Mouse (Mus musculus) kidney, embryonic 16.5 days (tissue): Measurements from ENCODE around the gene Eif3d. TPM values are rescaled to one million over a fixed set of nuclear protein-coding genes. Genes with fewer than 3 reads are reported as not detected.

ENCODE experiments used
- ATAC-seq: fragments of 200-750 bp; cut with Nextera tagmentation; 2 replicates; pipeline ENCODE4 v1.8.0; 2017; ENCODE audit warnings: moderate TSS enrichment; ENCODE audit not compliant: low FRiP score, low TSS enrichment
- H3K27ac ChIP-seq: fragments of 300-500 bp; sonication (generic); 2 replicates; pipeline ENCODE4 v1.5.1; 2014; ENCODE audit warnings: low read length
- H3K27me3 ChIP-seq: fragments of 300-500 bp; sonication (generic); 2 replicates; pipeline ENCODE4 v1.6.1; 2014; ENCODE audit warnings: low read length, control low read depth, mixed read lengths; ENCODE audit not compliant: insufficient read depth
- H3K36me3 ChIP-seq: fragments of 300-500 bp; sonication (generic); 2 replicates; pipeline ENCODE4 v1.6.1; 2014; ENCODE audit warnings: low read length, control low read depth, mixed read lengths; ENCODE audit not compliant: insufficient read depth
- H3K4me1 ChIP-seq: fragments of 300-500 bp; sonication (generic); 2 replicates; pipeline ENCODE4 v1.6.1; 2014; ENCODE audit warnings: low read length, control low read depth, mixed read lengths; ENCODE audit not compliant: insufficient read depth
- H3K4me2 ChIP-seq: fragments of 300-500 bp; sonication (generic); replicated peaks from 2 replicates; pipeline ENCODE4 v1.6.1; 2014; ENCODE audit warnings: low read depth, low read length
- H3K4me3 ChIP-seq: fragments of 300-500 bp; sonication (generic); 2 replicates; pipeline ENCODE4 v1.5.1; 2014; ENCODE audit warnings: mild to moderate bottlenecking, low read length
- H3K9ac ChIP-seq: fragments of 300-500 bp; sonication (generic); replicated peaks from 2 replicates; pipeline ENCODE4 v1.6.1; 2014; ENCODE audit warnings: low read length
- H3K9me3 ChIP-seq: fragments of 300-500 bp; sonication (generic); 2 replicates; pipeline ENCODE4 v1.6.1; 2016; ENCODE audit warnings: low read length, control low read depth
- WGBS: fragments of 180-500 bp; shearing (Covaris S2); extraction: QIAGEN DNeasy Blood & Tissue Kit; methylation state at CpG from one replicate; pipeline ENCODE4 v1.1.7; 2014; 5-methylcytosine and 5-hydroxymethylcytosine counted together
- polyA plus RNA-seq: library from polyadenylated mRNA; unstranded; fragments of >200 nt; fragmentation: Nextera tagmentation; extraction: Ambion mirVana; gene quantifications from 2 replicates; pipeline ENCODE4 v1.2.1, GENCODE M21; 2015

The Eif3d gene
- polyA plus RNA-seq, 1 experiment from 2014 or later: 212 TPM

DNA sequence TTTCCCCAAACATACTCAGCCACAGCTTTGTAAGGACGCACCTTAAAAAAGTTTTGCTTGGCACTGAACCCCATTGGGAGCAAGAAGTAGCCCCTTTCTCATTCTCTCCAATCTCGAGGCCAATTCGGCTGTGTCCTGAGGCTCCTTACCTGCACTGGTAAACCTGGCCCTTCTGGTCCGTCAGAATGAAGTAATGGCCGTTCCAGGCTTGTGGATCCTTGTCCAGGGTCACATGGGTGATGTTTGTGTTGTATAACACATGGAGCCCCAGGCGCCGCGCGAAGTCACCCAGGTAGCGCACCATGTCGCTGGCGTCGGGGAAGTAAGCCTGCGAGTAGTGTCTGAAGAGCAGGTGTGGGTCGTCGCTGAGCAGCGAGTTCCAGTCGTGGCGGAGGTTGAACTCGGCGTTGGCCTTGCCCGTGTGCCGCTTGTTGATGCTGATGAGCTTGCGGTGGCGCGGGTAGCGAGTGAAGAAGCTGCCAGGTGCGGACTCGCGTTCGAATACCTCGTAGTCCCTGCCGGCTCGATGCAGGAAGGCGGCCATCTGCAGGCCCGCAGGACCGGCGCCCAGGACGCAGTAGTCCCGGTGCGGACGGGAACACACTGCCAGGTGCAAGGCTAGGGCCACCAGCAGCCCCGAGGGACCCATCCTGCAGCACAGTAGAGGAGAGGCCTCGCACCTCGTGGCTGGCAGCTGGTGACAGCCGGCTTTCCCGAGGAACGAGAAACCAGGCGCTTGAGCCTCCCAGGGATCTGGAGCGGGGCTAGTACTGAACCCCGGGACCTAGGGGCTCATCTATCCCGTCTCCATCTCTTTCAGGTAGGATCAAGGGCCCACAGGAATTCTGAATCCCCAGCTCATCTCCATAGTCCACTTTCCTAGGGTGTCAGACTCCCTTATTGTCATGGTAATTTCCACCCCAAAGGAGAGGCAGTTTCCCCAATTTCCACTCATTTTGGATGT is 14.9 kb downstream of the Eif3d start:
- Histone ChIP-seq H3K4me3 (peak overlapping the region; percentile 61), H3K4me2 (peak overlapping the region; percentile 81), H3K27ac (no peak overlapping the region), H3K9ac (peak overlapping the region; percentile 55), H3K4me1 (peaks cover 11% of the 10 kb centered on the region), H3K9me3 (no peaks in the 10 kb centered on the region), H3K36me3 (peaks cover 24% of the 10 kb centered on the region), H3K27me3 (peaks cover 10% of the 10 kb centered on the region)
- peak; percentile 70 for ATAC-seq
- 7% methylated on average over 52 of the region's 52 CpGs for WGBS

GRCm38 (mm10) chr15:77954362-77954761 is 16.3 kb downstream of the Eif3d start:
- peaks cover 11% of the 10 kb centered on the region for H3K4me1 ChIP-seq
- H3K4me2 ChIP-seq: no peak overlapping the region
- ATAC-seq: no peak
- H3K27ac ChIP-seq: no peak overlapping the region
- 95% methylated on average over 2 of the region's 2 CpGs for WGBS
- H3K9me3 ChIP-seq: no peaks in the 10 kb centered on the region
- H3K4me3 ChIP-seq: no peak overlapping the region
- peaks cover 10% of the 10 kb centered on the region for H3K27me3 ChIP-seq
- peaks cover 10% of the 10 kb centered on the region for H3K36me3 ChIP-seq
- no peak overlapping the region for H3K9ac ChIP-seq

DNA sequence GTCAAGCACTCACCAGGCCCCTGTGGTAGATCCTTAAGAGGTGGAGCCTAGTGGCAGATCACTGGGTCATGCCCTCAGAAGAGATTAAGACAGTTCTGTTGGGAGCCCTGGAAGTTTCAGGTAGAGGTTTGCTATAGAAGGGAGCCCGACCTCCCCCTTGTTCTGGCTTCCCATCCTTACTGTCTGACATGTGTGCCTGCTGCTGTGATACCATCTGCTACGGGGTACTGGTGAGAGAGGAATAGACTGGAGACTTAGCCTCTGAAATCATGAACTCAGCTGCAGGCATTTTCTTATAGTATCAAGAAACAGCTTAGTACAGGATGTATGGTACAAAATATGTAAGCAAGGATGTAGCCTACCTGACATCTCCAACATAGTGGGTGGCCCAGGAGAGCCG is 17.7 kb downstream of the Eif3d start:
- WGBS: 88% methylated on average over 3 of the region's 3 CpGs
- no peak overlapping the region for H3K27ac ChIP-seq
- peaks cover 10% of the 10 kb centered on the region for H3K27me3 ChIP-seq
- no peaks in the 10 kb centered on the region for H3K36me3 ChIP-seq
- no peak overlapping the region for H3K4me3 ChIP-seq
- no peak overlapping the region for H3K9ac ChIP-seq
- H3K4me1 ChIP-seq: peaks cover 11% of the 10 kb centered on the region
- H3K9me3 ChIP-seq: no peaks in the 10 kb centered on the region
- no peak overlapping the region for H3K4me2 ChIP-seq
- no peak for ATAC-seq

DNA sequence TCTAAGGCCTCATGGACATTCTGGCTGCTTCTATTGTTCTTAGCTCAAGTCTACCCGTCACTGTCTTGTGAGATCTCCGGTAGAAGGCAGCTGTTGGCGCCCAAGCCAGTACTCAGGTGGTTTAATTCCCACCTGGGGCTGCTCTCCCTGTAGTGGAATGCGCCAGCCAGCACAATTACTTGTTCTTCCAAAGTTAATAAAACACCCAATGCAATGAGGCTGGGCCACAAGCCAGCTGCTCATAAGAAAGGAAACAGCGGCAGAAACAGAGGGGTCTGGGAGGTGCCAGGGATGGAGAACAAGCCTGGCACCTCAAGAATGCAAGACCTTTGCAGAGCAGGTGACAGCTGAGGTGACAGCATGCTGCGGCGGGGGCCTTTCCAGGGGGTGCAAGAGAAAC is 21.6 kb downstream of the Eif3d start:
- no peaks in the 10 kb centered on the region for H3K4me1 ChIP-seq
- H3K4me3 ChIP-seq: no peak overlapping the region
- ATAC-seq: no peak
- WGBS: 86% methylated on average over 7 of the region's 7 CpGs
- H3K36me3 ChIP-seq: no peaks in the 10 kb centered on the region
- H3K9ac ChIP-seq: no peak overlapping the region
- H3K27ac ChIP-seq: no peak overlapping the region
- no peak overlapping the region for H3K4me2 ChIP-seq
- H3K27me3 ChIP-seq: no peaks in the 10 kb centered on the region
- H3K9me3 ChIP-seq: no peaks in the 10 kb centered on the region

DNA sequence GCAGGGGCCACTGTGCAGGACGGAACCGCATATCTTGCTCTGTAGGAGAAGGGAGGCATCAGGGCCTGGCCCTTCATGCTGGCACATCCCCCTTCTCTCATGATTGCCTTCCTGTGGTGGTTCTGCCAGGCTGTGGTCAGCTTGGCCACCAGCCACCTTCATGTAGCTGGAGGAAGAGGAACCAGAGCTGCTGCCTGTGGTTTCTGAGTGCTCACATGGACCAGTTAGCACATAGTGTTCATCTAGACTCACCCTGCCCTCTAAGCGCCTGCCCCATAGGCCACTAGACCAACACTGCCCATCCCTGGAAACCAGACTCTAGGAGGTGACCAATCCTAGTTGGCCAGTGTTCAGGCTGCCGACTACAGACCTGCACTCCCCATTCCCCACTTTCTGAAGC is 24.9 kb downstream of the Eif3d start:
- whole genome bisulfite sequencing: 89% methylated on average over 4 of the region's 4 CpGs

DNA sequence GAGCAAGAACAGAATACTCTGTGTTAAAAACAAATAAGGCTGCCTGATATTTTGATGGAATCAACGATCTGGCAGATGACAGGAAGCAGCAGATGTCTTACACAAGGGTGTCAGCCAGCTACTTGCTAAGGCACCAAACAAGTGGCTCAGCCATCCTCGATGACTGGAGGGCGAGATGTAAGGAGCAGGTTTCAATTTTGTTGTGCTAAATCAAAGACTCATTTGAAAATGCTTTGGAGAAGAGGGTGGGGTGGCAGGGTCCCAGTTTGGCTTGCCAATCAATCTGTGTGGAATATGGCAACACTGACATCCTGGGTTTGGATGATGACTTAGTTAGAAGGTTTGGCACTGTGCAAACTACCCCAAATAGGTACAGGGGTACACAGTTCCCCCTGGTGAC is 29.1 kb downstream of the Eif3d start:
- no peaks in the 10 kb centered on the region for H3K4me1 ChIP-seq
- no peak overlapping the region for H3K4me3 ChIP-seq
- ATAC-seq: no peak
- H3K4me2 ChIP-seq: no peak overlapping the region
- H3K27me3 ChIP-seq: no peaks in the 10 kb centered on the region
- WGBS: 87% methylated on average over 3 of the region's 3 CpGs
- H3K36me3 ChIP-seq: no peaks in the 10 kb centered on the region
- no peak overlapping the region for H3K9ac ChIP-seq
- H3K27ac ChIP-seq: no peak overlapping the region
- H3K9me3 ChIP-seq: no peaks in the 10 kb centered on the region

More for the DNA sequence above, 24.9 kb downstream of the Eif3d start:
- Histone ChIP-seq H3K27ac (no peak overlapping the region), H3K9ac (no peak overlapping the region), H3K36me3 (no peaks in the 10 kb centered on the region), H3K9me3 (no peaks in the 10 kb centered on the region), H3K27me3 (no peaks in the 10 kb centered on the region), H3K4me2 (no peak overlapping the region), H3K4me1 (no peaks in the 10 kb centered on the region), H3K4me3 (no peak overlapping the region)
- no peak for ATAC-seq

GRCm38 (mm10) chr15:77938516-77938915 is 32.1 kb downstream of the Eif3d start:
- H3K9ac ChIP-seq: no peak overlapping the region
- H3K4me1 ChIP-seq: peaks cover 2% of the 10 kb centered on the region; the same call in 1 of the 2 replicates
- H3K36me3 ChIP-seq: no peaks in the 10 kb centered on the region
- 74% methylated on average over 5 of the region's 5 CpGs for WGBS
- no peak overlapping the region for H3K27ac ChIP-seq
- H3K9me3 ChIP-seq: no peaks in the 10 kb centered on the region
- ATAC-seq: no peak
- no peaks in the 10 kb centered on the region for H3K27me3 ChIP-seq
- no peak overlapping the region for H3K4me3 ChIP-seq
- H3K4me2 ChIP-seq: no peak overlapping the region

GRCm38 (mm10) chr15:77935673-77936375 is 34.8 kb downstream of the Eif3d start:
- Histone ChIP-seq H3K9me3 (no peaks in the 10 kb centered on the region), H3K27ac (no peak overlapping the region), H3K9ac (no peak overlapping the region), H3K27me3 (no peaks in the 10 kb centered on the region), H3K4me3 (no peak overlapping the region), H3K4me1 (peaks cover 4% of the 10 kb centered on the region; the same call in 1 of the 2 replicates), H3K4me2 (no peak overlapping the region), H3K36me3 (no peaks in the 10 kb centered on the region)
- no peak for ATAC-seq
- WGBS: 68% methylated on average over 14 of the region's 14 CpGs

DNA sequence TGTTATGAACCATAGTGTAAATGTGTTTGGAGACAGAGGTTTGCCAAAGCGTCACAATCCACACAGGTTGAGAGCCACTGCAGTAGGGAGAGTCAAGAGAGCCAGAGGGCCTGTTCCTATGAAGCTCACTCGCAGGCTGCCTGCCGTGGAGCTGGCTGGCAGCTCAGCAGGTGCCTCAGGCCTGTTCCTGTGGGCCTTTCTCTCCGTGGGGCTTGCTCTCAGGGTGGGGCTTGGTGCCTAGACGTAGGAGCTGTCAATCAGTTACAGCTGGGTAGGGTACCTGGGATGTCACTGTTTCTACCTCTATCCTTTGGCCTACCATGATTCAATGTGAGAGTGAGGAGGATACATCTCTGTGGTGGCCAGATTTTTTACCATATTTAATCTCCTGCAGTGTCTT is 35.6 kb downstream of the Eif3d start:
- 72% methylated on average over 5 of the region's 5 CpGs for WGBS
- H3K27me3 ChIP-seq: no peaks in the 10 kb centered on the region

GRCm38 (mm10) chr15:77934326-77934725 is 36.3 kb downstream of the Eif3d start:
- H3K9me3 ChIP-seq: no peaks in the 10 kb centered on the region
- H3K4me1 ChIP-seq: peaks cover 12% of the 10 kb centered on the region
- peak overlapping the region; percentile 49; the same call in 1 of the 2 replicates for H3K9ac ChIP-seq
- H3K27me3 ChIP-seq: no peaks in the 10 kb centered on the region
- no peak overlapping the region for H3K4me3 ChIP-seq
- no peak for ATAC-seq
- no peak overlapping the region for H3K27ac ChIP-seq
- H3K36me3 ChIP-seq: no peaks in the 10 kb centered on the region
- no peak overlapping the region for H3K4me2 ChIP-seq
- WGBS: 77% methylated on average over 11 of the region's 11 CpGs

More for the DNA sequence above, 35.6 kb downstream of the Eif3d start:
- H3K4me1 ChIP-seq: peaks cover 6% of the 10 kb centered on the region
- no peak overlapping the region for H3K27ac ChIP-seq
- no peak overlapping the region for H3K4me3 ChIP-seq
- no peaks in the 10 kb centered on the region for H3K9me3 ChIP-seq
- no peaks in the 10 kb centered on the region for H3K36me3 ChIP-seq
- no peak for ATAC-seq
- H3K4me2 ChIP-seq: no peak overlapping the region
- H3K9ac ChIP-seq: no peak overlapping the region
